Mouse (Mus musculus) left cerebral cortex, adult 18-20 months (tissue): ENCODE measurements at regions not wholly inside any gene's neighbourhood (a gene's known extent, or its start where the extent isn't known, plus 50 kb on each side); places are given as distances from the start of the nearest gene placed in this dataset.

ENCODE experiments used
- DNase-seq, 2 experiments: peaks; one replicate each; pipeline ENCODE4 v3.0.0; 2021 to 2022; ENCODE audit warnings: low spot score in 2 of 2, mixed read lengths in 1 of 2

DNA sequence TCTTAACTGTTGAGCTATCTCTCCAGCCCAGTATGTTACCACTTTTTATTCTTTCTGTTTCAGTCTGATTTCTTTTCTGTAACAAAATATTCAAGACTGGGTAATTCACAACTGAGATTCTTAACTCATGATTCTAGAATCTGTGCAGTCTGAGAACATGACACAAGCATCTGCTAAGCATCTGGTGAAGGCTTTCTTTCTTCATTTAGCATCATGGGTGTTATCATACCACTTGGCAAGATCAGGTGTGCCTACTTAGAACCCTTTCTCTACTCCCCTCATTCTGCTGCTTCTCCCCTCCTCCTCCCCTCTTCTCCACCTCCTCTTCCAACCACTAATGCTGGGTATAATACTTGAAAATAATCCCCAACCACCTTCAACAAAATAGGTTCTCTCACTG, 62.1 kb upstream of the Pfn2 start:
- no peak for DNase-seq

- DNase-seq = peak in 1 of 2 experiments; percentile 24
Measured at GRCm38 (mm10) chr3:57911831-57912596, 64.1 kb upstream of the Pfn2 start.

DNA sequence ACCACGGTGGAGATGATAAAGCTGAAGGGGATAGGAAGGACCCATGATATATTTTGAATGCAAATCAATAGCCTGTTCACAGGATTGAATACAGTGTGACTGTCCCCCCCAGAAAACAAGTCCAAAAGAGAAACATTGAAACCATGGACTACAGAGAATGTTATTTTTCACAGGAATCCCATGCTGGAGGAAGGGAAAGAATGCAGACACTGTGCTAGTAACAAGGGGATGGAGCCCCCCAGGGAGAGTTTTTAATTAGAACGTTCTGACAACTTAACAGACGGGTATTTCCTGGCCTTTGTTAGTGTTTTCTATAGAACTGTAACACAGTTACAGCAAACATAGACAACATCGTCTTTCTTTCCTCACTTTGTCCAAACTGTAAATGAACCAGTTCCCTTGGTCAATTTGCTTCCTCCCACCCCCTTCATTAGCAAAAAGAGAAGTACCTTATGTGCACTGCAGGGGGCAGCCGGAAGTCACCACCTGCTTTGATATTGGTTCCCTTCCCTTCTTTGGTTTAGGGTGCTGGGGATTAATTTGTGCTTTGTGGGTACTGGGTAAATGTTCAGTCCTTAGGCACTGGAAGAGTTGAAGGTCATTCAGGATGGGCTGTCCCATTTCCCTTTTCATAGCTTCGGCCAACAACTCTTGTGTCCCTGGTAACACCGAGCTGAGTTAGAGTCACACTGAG, 64.9 kb upstream of the Pfn2 start:
- DNase-seq = no peak

DNA sequence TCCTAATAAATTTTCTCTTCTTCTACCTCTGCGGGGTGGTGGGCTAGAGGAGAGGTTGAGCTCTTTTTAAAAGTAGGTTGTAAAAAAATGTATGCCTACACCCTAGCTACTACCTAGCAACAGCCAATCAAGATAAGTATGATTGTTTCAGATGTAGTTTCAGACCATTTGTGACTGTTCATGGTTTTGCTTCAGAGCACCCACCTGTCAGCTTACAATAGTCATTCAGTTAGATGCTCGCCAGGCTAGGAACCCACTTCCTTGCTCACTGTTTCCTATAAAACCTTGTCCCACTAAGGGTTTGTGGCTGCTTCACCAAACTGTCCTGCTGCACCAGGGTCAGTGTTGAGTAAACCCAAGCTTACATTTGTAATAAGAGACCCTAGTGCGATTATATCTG, 66.8 kb upstream of the Pfn2 start:
- no peak for DNase-seq

DNA sequence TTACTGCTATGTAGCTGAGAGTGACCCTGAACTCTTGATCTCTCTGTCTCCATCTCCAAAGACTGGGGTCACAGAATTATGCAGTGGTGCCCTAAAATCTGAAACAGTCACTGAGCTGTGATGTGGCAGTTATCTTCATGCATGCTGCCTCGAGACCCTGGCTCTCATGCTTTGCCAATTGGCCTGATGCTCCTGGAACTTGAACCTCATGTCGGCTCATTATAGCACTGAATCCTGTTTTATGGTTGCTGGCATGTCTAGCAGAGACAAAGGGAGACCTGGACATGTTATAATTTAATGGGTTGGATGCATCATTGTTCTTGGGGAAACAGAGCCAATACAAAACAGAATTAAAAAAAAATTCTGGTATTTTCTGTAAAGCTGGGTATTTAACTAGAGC, 71.0 kb upstream of the Pfn2 start:
- DNase-seq = no peak

DNA sequence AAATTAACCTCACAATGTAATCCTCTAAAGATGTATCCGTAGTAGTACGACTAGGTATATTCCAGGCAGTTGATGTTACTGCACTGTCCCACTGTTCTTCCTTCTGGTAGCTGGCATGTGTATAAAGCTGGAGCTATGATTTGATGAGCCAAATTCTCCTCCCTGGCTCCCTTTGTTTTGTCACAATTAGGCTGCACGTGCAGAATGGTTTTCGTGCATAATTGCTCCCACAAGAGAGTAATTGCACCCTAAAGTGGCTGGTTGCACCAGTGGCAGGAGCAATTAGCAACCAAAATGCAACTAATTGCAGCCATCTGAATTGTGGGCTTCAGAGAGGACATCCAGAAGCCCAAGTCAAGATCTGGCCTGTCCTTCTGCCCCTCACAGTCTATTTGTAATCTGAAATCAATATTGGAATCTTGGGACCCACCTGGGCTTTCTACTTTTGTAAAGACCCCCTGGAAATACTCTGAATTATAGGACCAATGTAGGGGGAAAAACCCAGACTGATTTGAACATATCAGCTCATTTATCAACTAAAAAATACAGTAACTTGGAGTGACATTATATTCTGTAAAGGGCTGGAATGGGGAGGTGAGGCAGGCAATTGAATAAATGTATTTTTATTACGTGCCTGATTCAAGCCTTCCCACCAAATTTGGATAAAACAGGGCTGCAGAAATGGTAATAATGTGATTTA, 71.7 kb upstream of the Pfn2 start:
- no peak for DNase-seq

DNA sequence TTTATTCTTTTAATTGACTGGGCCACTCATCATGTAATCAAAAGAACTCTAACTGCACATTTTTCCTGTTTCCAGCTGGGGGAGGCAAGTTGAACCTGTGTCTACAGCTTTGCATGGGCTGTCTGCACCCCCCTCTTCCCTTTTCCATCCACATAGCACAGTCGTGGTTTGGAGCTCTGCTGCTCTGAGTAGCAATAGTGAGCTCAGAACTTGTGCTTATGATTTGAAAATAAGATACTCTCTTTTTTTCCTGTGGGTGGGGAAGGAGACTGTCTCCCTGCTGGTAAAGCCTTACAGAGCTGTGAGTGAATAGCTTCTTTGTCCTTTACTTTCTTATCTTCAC, 72.2 kb upstream of the Pfn2 start:
- no peak for DNase-seq

DNA sequence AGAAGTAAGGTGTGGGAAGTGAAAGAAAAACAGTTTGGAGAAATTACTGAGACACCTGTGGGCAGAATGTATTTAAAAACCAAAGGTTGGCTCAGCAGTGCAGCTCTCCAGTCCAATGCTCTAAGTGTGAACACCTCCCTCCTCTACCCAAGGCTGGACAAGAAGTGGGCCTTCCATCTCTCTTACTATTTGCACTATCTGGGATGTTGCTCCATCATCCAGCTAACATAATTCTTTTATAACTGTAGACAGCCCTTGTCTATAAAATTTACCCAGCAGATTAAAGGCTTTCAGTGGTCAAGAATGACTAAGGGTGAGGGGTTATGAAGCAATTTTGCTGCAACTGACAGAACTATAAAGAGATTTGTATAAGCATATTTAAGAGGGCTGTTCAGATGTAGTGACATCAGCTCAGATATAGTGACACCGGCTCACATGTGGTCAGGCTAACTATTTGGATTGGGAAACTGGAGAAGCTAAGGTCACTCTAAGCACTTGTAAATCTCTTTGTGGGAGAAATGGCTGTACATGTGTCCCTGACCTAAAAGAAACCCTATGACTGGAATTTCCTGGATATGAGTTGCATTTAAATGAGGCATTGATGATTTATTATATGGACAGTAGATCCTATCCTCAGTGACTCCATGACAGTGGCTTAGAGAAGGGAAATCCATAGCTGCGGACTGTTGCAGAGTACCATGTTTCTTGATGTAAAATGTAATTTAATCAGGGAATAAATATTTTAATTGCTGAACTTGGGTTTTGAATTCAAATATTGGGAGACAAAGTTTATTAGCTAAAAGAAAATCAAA, 73.4 kb upstream of the Pfn2 start:
- no peak for DNase-seq

DNA sequence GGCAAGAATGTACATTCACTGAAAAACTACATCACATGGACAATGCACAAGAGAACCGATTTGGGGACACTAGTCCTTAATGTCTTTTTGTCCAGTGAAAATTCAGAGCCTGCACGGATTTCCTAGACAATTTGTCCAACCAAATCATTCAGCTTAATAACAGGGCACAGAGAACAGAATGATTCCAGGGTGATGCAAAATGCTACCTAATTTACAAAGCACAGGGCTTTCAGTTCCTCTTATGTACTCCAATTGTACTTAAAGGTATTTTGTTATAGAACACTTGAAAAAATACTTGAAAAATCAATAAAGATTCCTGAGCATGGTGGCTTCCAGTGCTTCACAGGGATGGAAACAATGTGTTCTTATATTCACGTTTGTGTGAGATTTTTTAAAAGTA, 75.2 kb upstream of the Pfn2 start:
- DNase-seq = no peak

- no peak for DNase-seq
Measured at GRCm38 (mm10) chr3:57932657-57933539, 85.0 kb upstream of the Pfn2 start.

GRCm38 (mm10) chr3:57935042-57935610, 87.2 kb upstream of the Pfn2 start:
- peak in 1 of 2 experiments; percentile 25 for DNase-seq

GRCm38 (mm10) chr3:57940504-57941381, 92.9 kb upstream of the Pfn2 start:
- no peak for DNase-seq

GRCm38 (mm10) chr3:57944698-57945097, 96.8 kb upstream of the Pfn2 start:
- DNase-seq = peak; percentile 52 to 63

GRCm38 (mm10) chr3:57945765-57946164, 97.9 kb upstream of the Pfn2 start:
- DNase-seq = no peak

DNA sequence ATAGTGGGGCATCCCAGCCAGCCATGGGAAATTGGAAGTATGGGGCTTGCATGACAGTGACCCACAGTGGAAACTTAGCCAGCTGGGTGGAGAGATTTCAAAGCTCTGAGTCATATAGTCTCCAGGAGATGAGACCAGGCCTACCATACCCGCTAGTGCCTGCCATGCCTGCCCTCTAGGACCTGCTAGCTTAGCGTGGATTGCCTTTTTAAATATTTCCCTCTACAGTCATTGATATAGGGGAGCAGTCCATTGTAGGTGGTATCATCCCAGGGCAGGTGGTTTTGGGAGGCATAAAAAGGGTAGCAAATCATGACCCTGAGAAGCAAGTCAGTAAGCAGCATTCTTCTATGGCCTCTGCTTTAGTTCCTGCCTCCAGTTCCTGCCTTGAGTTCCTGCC, 99.5 kb upstream of the Pfn2 start:
- no peak for DNase-seq

GRCm38 (mm10) chr3:57948720-57949119, 100.8 kb upstream of the Pfn2 start:
- no peak for DNase-seq

DNA sequence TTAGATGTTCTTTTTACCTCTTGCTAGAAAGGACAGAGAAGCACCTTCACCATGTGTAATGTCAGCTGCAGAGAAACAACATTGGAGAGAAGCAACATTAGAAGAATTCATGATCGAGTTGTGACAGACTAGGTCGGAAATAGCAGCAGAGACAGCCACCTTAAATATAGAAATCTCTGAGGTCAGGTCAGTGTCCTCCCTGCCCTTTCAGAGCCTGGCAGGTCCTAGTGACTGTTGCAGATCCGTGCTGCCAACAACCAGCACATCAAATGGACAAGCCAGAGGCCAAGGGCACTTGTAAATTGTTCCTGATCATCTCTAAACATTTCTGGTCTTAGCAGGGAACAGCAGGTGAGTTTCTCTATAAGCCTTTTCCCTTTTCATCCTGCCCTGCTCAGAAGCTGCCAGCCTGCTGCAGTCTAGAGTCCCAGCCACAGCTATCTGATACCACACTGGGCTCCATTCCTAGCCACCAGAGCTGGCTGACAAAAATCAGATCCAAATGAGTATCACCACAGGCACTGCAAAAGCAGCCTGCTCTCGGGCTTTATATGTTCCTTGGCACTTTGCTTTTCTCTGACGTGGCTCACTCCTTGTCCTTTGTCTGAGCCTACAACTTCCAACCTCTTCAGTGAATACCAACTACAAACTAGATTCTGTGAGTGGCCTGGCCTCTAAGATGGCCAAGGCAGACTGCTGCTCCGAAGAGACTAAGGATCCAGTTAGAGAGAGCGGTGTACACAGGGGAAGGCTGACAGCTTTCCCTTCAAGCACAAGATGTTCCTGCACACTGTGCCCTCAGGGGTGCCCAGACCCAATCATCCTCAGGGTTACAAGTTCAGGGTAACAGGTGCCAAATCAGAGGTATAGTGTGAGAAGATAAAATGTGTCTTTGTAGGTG, 102.8 kb upstream of the Pfn2 start:
- peak in 1 of 2 experiments; percentile 15 for DNase-seq

- DNase-seq = no peak
Measured at GRCm38 (mm10) chr3:57951438-57951837, 103.6 kb upstream of the Pfn2 start.
